In genomic region chr14:98167186-98168038, GRCm38 (mm10) we compare ENCODE assay signal across 8 mouse cellular contexts. TPM values are rescaled to one million over a fixed set of nuclear protein-coding genes. Genes with fewer than 3 reads are reported as not detected.
DNase-seq lines count a peak whose midpoint lies in the region; ATAC-seq and TF ChIP-seq lines count a peak whose summit lies in the region.

No protein-coding gene starts in this region.

- H3K4me2 ChIP-seq in lung, embryonic 15.5 days: peak overlapping the region; percentile 90

- no peaks in the 10 kb centered on the region for H3K27me3 ChIP-seq in kidney, adult 2 months (replicated peaks; ENCODE audit: control insufficient read depth, insufficient read depth, low read length)
- no peaks in the 10 kb centered on the region for H3K27me3 ChIP-seq in lung, embryonic 15.5 days

- no peaks in the 10 kb centered on the region for H3K36me3 ChIP-seq in kidney, adult 2 months (ENCODE audit: control insufficient read depth, insufficient read depth, low read length)
- no peaks in the 10 kb centered on the region for H3K36me3 ChIP-seq in lung, embryonic 15.5 days

- intact Hi-C loops in left cerebral cortex, postnatal 36 days (cut with DNase I): no loop called here

- no peak for TF ChIP-seq POLR2A in cortical plate, adult 2 months (IDR thresholded peaks at IDR 0.05; ENCODE audit: extremely low read depth, insufficient read depth, low read length)
- TF ChIP-seq POLR2A in kidney, adult 2 months (IDR thresholded peaks at IDR 0.05; ENCODE audit: low read depth, low read length): no peak

- H3K9ac ChIP-seq in lung, embryonic 15.5 days: peak overlapping the region; percentile 78

- no peak for TF ChIP-seq CTCF in cortical plate, adult 2 months (IDR thresholded peaks at IDR 0.05; ENCODE audit: extremely low read depth, insufficient read depth, low read length)
- no peak; the same call in 1 of the 2 replicates for TF ChIP-seq CTCF in kidney, adult 2 months (conservative IDR thresholded peaks at IDR 0.05; ENCODE audit: insufficient read depth, insufficient read length, low read depth, low read length)

- no peaks in the 10 kb centered on the region for H3K4me1 ChIP-seq in cortical plate, adult 2 months (ENCODE audit: control insufficient read depth, insufficient read depth, low read length)
- no peaks in the 10 kb centered on the region; the same call in 1 of the 2 replicates for H3K4me1 ChIP-seq in kidney, adult 2 months (ENCODE audit: control insufficient read depth, insufficient read depth, low read length)
- no peaks in the 10 kb centered on the region for H3K4me1 ChIP-seq in lung, embryonic 15.5 days

- DNase-seq in layer of hippocampus, adult 18-20 months (ENCODE audit: low spot score in 2 of 2): peak; percentile 5 to 12
- no peak for DNase-seq in layer of hippocampus, adult 11-12 months (ENCODE audit: low spot score)
- peak; percentile 63 for DNase-seq in heart, adult 8-10 months (ENCODE audit: low spot score)
- DNase-seq in kidney, adult 2 months: peak; percentile 88
- peak; percentile 16 for DNase-seq in ovary, postnatal 10 days (ENCODE audit: low spot score)
- DNase-seq in left cerebral cortex, postnatal 36 days (ENCODE audit: low spot score in 2 of 2): no peak

- 2% methylated on average over 33 of the region's 33 CpGs for WGBS in kidney, adult 2 months
- under 1% methylated on average over 33 of the region's 33 CpGs for WGBS in lung, embryonic 15.5 days

- H3K4me3 ChIP-seq in cortical plate, adult 2 months (ENCODE audit: insufficient read depth, low read length): peak overlapping the region; percentile 62
- peak overlapping the region; percentile 93 for H3K4me3 ChIP-seq in kidney, adult 2 months (ENCODE audit: insufficient read depth, low read depth, low read length)
- peak overlapping the region; percentile 85 for H3K4me3 ChIP-seq in lung, embryonic 15.5 days

- peak overlapping the region; percentile 5; the same call in 1 of the 2 replicates for H3K27ac ChIP-seq in cortical plate, adult 2 months (ENCODE audit: insufficient read depth, low read length)
- H3K27ac ChIP-seq in kidney, adult 2 months (ENCODE audit: insufficient read depth, low read depth, low read length): peak overlapping the region; percentile 79
- peak overlapping the region; percentile 88 for H3K27ac ChIP-seq in lung, embryonic 15.5 days

- ATAC-seq in lung, embryonic 15.5 days (ENCODE audit: borderline replicate concordance, extremely low read depth, low FRiP score, low TSS enrichment): peak; percentile 62

- H3K9me3 ChIP-seq in lung, embryonic 15.5 days: no peaks in the 10 kb centered on the region

RNA-seq across cellular contexts. Expression of gene Dach1, which starts 2.2 kb away (rescaled TPM):
- total RNA-seq in layer of hippocampus, adult 18-20 months (2021): 1 to 10 TPM; 5.8 to 6.8 TPM
- 1.4 and 3.0 TPM in 2 replicates for polyA plus RNA-seq in cortical plate, adult 2 months (2012; rRNA removed)
- 10 to 100 TPM in 1 of 4 experiments, 1 to 10 TPM in 3; 6.6 to 11.3 (median 7.9) TPM for total RNA-seq in heart, adult 8-10 months (2022)
- polyA plus RNA-seq in kidney, adult 2 months (2012; rRNA removed): 4.1 and 4.3 TPM in 2 replicates
- polyA plus RNA-seq in lung, embryonic 15.5 days (2015; fragmentation: Nextera tagmentation; extraction: Ambion mirVana): 7.0 and 7.7 TPM in 2 replicates
- 1 to 10 TPM; 4.3 to 6.1 TPM for total RNA-seq in left cerebral cortex, postnatal 36 days (2021)

Comparison
In these comparisons a context has a peak if more than half of its experiments do, and no peak if none do; other contexts are left out.
1. DNase-seq: peak in layer of hippocampus, adult 18-20 months (2 of 2), heart, adult 8-10 months (single experiment), kidney, adult 2 months (single experiment) and ovary, postnatal 10 days (single experiment); none in layer of hippocampus, adult 11-12 months (single experiment) and left cerebral cortex, postnatal 36 days (0 of 2).
2. H3K27ac ChIP-seq: peak in every context shown above with its lines; median percentile 88 in lung, embryonic 15.5 days; 79 in kidney, adult 2 months; 5 in cortical plate, adult 2 months.
3. Peak in every context shown above with its lines, with median percentiles within 50 percentile points of each other: H3K4me3 ChIP-seq.